Mouse (Mus musculus): Measurements from ENCODE around the gene Gpm6b. TPM values are rescaled to one million over a fixed set of nuclear protein-coding genes. Genes with fewer than 3 reads are reported as not detected.

The Gpm6b gene
- total and polyA plus RNA-seq, 3 experiments: 6.4 to 12.5 (median 10.8) TPM

DNA sequence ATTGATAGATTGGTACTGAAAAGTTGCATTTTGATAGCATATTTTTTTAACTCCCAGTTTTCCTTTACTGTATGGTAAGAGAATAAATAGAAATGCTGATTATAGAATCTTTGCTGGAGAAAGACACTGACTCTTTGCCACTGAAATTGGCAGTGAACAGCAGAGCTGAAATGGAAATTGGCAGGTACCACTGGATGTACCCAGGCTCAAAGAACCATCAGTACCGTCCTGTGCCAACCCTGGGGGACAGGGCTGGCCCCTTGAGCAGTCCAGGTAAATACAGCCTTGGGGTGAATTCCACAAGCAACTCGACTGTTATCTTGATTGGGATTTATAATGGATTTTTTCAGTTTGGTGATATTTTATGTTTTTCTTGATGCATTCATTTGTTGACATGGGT, 114.7 kb downstream of the Gpm6b start:
- Histone ChIP-seq H3K79me2 (replicated peaks; ENCODE audit: control insufficient read depth, insufficient read depth, low read length) (no peaks in the 10 kb centered on the region), H3K4me1 (ENCODE audit: control insufficient read depth, insufficient read depth, low read length) (no peaks in the 10 kb centered on the region), H3K27me3 (ENCODE audit: control insufficient read depth, insufficient read depth, low read length) (no peaks in the 10 kb centered on the region), H3K9ac (ENCODE audit: low read depth, low read length) (no peak overlapping the region), H3K36me3 (ENCODE audit: control insufficient read depth, insufficient read depth, low read length) (no peaks in the 10 kb centered on the region), H3K4me3 (no peak overlapping the region), H3K27ac (no peak overlapping the region)
- intact Hi-C loops (cut with DNase I): no loop called here
- 34% methylated on average over 2 of the region's 2 CpGs for WGBS
- DNase-seq: no peak
- no peak for TF ChIP-seq POLR2A (IDR thresholded peaks at IDR 0.05; ENCODE audit: insufficient read depth, low read depth, low read length)
- no peak for TF ChIP-seq EP300 (IDR thresholded peaks at IDR 0.05; ENCODE audit: insufficient read depth, low read depth, low read length)
- TF ChIP-seq CTCF (IDR thresholded peaks at IDR 0.05): no peak

DNA sequence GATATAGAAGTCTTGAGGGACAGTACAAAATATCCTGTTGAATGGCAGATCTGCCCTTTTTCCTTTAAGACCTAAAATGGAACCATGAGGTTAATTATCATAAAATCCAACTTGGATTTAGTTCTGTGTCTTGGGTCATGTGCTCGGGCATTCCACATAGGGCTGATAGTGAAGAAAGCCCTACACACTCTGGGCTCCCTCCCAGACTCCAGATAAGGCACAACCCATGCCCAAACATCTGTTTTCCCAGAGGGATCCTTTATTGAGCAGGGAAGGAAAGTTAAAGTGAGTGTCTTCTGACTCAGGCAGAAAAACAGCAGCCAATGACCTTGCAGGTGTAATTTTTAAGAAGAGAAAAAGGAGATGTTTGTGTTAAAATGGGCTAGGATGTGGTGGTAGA, 116.2 kb downstream of the Gpm6b start:
- no peak overlapping the region for H3K27ac ChIP-seq
- intact Hi-C loops (cut with DNase I): no loop called here
- H3K79me2 ChIP-seq (replicated peaks; ENCODE audit: control insufficient read depth, insufficient read depth, low read length): no peaks in the 10 kb centered on the region
- H3K4me3 ChIP-seq: no peak overlapping the region
- TF ChIP-seq EP300 (IDR thresholded peaks at IDR 0.05; ENCODE audit: insufficient read depth, low read depth, low read length) (no peak), POLR2A (IDR thresholded peaks at IDR 0.05; ENCODE audit: insufficient read depth, low read depth, low read length) (no peak), CTCF (IDR thresholded peaks at IDR 0.05) (no peak)
- WGBS: 30% methylated on average over 1 of the region's 1 CpGs
- DNase-seq: no peak
- H3K9ac ChIP-seq (ENCODE audit: low read depth, low read length): no peak overlapping the region
- no peaks in the 10 kb centered on the region for H3K36me3 ChIP-seq (ENCODE audit: control insufficient read depth, insufficient read depth, low read length)
- H3K4me1 ChIP-seq (ENCODE audit: control insufficient read depth, insufficient read depth, low read length): no peaks in the 10 kb centered on the region
- H3K27me3 ChIP-seq (ENCODE audit: control insufficient read depth, insufficient read depth, low read length): no peaks in the 10 kb centered on the region

DNA sequence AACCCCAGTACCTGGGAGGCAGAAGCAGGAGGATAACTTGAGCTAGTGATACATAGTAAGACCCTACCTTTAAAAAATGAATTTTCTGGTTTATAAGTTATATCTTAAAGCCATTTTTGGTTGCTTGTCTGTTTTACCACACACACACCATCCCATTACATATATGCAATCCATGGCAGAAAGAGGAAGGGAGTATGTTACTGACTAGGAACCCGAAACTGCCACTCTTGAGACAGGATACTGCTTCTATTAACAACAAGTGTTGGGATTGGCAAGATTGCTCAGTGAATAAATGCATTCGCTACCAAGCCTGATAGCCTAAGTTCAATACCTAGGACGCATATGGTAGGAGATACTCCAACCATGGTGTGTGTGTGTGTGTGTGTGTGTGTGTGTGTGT, 117.6 kb downstream of the Gpm6b start:
- Histone ChIP-seq H3K79me2 (replicated peaks; ENCODE audit: control insufficient read depth, insufficient read depth, low read length) (no peaks in the 10 kb centered on the region), H3K4me3 (no peak overlapping the region), H3K4me1 (ENCODE audit: control insufficient read depth, insufficient read depth, low read length) (no peaks in the 10 kb centered on the region), H3K27me3 (ENCODE audit: control insufficient read depth, insufficient read depth, low read length) (no peaks in the 10 kb centered on the region), H3K27ac (no peak overlapping the region), H3K9ac (ENCODE audit: low read depth, low read length) (no peak overlapping the region), H3K36me3 (ENCODE audit: control insufficient read depth, insufficient read depth, low read length) (no peaks in the 10 kb centered on the region)
- no peak for DNase-seq
- WGBS: 78% methylated on average over 3 of the region's 3 CpGs
- intact Hi-C loops (cut with DNase I): no loop called here
- TF ChIP-seq EP300 (IDR thresholded peaks at IDR 0.05; ENCODE audit: insufficient read depth, low read depth, low read length) (no peak), POLR2A (IDR thresholded peaks at IDR 0.05; ENCODE audit: insufficient read depth, low read depth, low read length) (no peak), CTCF (IDR thresholded peaks at IDR 0.05) (no peak)

DNA sequence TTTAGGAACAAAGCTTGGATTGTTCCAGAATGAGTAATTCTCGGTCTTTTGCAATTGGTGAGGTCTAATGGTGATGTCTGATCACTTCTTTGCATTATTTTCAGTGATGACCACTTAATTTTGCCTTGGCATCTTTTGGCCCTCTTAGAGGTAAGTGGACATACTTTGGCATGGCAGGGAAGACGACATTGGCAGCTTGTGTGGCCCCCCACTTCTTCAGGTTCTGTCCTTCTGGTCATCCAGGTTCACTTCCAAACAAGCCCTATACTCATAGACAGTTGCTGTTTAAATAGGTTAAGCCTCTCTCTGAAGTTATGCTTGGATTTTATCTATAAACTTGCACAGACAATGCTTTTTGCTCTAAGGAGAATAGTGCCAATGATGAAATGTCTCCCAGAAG, 120.2 kb downstream of the Gpm6b start:
- TF ChIP-seq POLR2A (IDR thresholded peaks at IDR 0.05; ENCODE audit: insufficient read depth, low read depth, low read length): no peak
- Histone ChIP-seq H3K27ac (no peak overlapping the region), H3K27me3 (ENCODE audit: control insufficient read depth, insufficient read depth, low read length) (no peaks in the 10 kb centered on the region), H3K4me3 (no peak overlapping the region), H3K4me1 (ENCODE audit: control insufficient read depth, insufficient read depth, low read length) (no peaks in the 10 kb centered on the region), H3K36me3 (ENCODE audit: control insufficient read depth, insufficient read depth, low read length) (no peaks in the 10 kb centered on the region), H3K9ac (ENCODE audit: low read depth, low read length) (no peak overlapping the region), H3K79me2 (replicated peaks; ENCODE audit: control insufficient read depth, insufficient read depth, low read length) (no peaks in the 10 kb centered on the region)
- intact Hi-C loops (cut with DNase I): no loop called here
- 57% methylated on average over 2 of the region's 2 CpGs for WGBS
- no peak for DNase-seq

DNA sequence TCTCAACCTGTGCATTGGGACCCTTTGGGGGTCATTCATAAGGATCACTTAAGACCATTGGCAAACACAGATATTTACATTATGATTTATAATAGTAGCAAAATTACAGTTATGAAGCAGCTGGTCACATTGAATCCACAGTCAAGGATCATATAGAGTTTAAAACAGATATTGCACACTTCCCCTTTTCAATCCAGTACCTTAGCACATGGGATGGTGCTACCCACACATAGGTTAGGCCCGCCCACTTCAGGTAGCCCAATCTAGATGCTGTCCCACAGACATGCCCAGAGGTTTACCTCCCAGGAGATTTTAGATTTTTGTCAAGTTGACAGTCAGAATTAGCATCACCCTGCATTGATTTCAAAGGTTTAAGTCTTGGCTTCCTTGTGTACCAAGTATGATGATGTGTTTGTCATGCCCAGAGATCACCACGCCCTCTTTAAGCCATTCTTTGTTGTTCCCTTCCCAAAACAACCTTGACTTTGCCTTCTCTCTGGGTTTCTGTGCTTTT, 121.3 kb downstream of the Gpm6b start:
- Histone ChIP-seq H3K4me1 (ENCODE audit: control insufficient read depth, insufficient read depth, low read length) (no peaks in the 10 kb centered on the region), H3K79me2 (replicated peaks; ENCODE audit: control insufficient read depth, insufficient read depth, low read length) (no peaks in the 10 kb centered on the region), H3K9ac (ENCODE audit: low read depth, low read length) (no peak overlapping the region), H3K36me3 (ENCODE audit: control insufficient read depth, insufficient read depth, low read length) (no peaks in the 10 kb centered on the region), H3K27ac (no peak overlapping the region), H3K4me3 (no peak overlapping the region), H3K27me3 (ENCODE audit: control insufficient read depth, insufficient read depth, low read length) (no peaks in the 10 kb centered on the region)
- WGBS: 76% methylated on average over 2 of the region's 2 CpGs
- no peak for TF ChIP-seq POLR2A (IDR thresholded peaks at IDR 0.05; ENCODE audit: insufficient read depth, low read depth, low read length)
- no peak for TF ChIP-seq CTCF (IDR thresholded peaks at IDR 0.05)
- TF ChIP-seq EP300 (IDR thresholded peaks at IDR 0.05; ENCODE audit: insufficient read depth, low read depth, low read length): no peak
- intact Hi-C loops (cut with DNase I): no loop called here
- no peak for DNase-seq

DNA sequence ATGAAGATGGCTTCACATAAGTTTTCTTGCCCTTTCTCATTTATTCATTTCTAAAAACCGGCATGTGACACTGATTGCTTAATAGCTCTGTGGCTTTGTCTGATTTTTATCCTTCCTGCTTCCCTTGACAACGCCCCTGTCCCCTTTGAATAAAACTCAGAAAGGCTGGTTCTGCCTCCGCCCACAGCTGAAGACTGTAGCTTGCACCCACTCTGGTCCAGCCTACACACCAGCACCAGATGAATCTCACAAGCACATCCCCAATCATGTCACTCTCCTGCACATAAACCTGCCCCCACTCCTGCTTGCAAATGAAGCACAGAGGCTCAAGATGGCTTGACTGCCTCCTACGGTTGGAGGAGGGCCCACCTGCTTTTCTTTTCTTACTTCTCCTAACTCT, 121.7 kb downstream of the Gpm6b start:
- H3K27ac ChIP-seq: no peak overlapping the region
- intact Hi-C loops (cut with DNase I): no loop called here
- no peak for TF ChIP-seq POLR2A (IDR thresholded peaks at IDR 0.05; ENCODE audit: insufficient read depth, low read depth, low read length)
- H3K36me3 ChIP-seq (ENCODE audit: control insufficient read depth, insufficient read depth, low read length): no peaks in the 10 kb centered on the region
- H3K79me2 ChIP-seq (replicated peaks; ENCODE audit: control insufficient read depth, insufficient read depth, low read length): no peaks in the 10 kb centered on the region
- WGBS: 72% methylated on average over 4 of the region's 4 CpGs
- no peak overlapping the region for H3K9ac ChIP-seq (ENCODE audit: low read depth, low read length)
- no peak for DNase-seq
- H3K27me3 ChIP-seq (ENCODE audit: control insufficient read depth, insufficient read depth, low read length): no peaks in the 10 kb centered on the region
- H3K4me3 ChIP-seq: no peak overlapping the region
- no peaks in the 10 kb centered on the region for H3K4me1 ChIP-seq (ENCODE audit: control insufficient read depth, insufficient read depth, low read length)
